Mouse (Mus musculus) liver, embryonic 15.5 days (tissue): ENCODE measurements around the gene Lect2. TPM values are rescaled to one million over a fixed set of nuclear protein-coding genes. Genes with fewer than 3 reads are reported as not detected.

Experiments used
- ATAC-seq: fragments of 200-750 bp; cut with Nextera tagmentation; 2 replicates; pipeline ENCODE4 v1.8.0; 2017; ENCODE audit warnings: moderate number of reproducible peaks, mild to moderate bottlenecking, moderate library complexity; ENCODE audit not compliant: insufficient read depth
- H3K27ac ChIP-seq: fragments of 300-500 bp; sonication (generic); replicated peaks from 2 replicates; pipeline ENCODE4 v1.5.1; 2015; ENCODE audit warnings: mild to moderate bottlenecking, inconsistent platforms
- H3K27me3 ChIP-seq: fragments of 300-500 bp; sonication (generic); 2 replicates; pipeline ENCODE4 v1.6.1; 2015; ENCODE audit warnings: mild to moderate bottlenecking, inconsistent platforms
- H3K36me3 ChIP-seq: fragments of 300-500 bp; sonication (generic); replicated peaks from 2 replicates; pipeline ENCODE4 v1.6.1; 2015; ENCODE audit warnings: moderate library complexity, mild to moderate bottlenecking, inconsistent platforms
- H3K4me1 ChIP-seq: fragments of 300-500 bp; sonication (generic); replicated peaks from 2 replicates; pipeline ENCODE4 v1.6.1; 2015; ENCODE audit warnings: inconsistent platforms
- H3K4me2 ChIP-seq: fragments of 300-500 bp; sonication (generic); 2 replicates; pipeline ENCODE4 v1.6.1; 2015; ENCODE audit warnings: moderate library complexity, mild to moderate bottlenecking, inconsistent platforms
- H3K4me3 ChIP-seq: fragments of 300-500 bp; sonication (generic); replicated peaks from 2 replicates; pipeline ENCODE4 v1.5.1; 2015; ENCODE audit warnings: mild to moderate bottlenecking, inconsistent platforms
- H3K9ac ChIP-seq: fragments of 300-500 bp; sonication (generic); 2 replicates; pipeline ENCODE4 v1.6.1; 2015; ENCODE audit warnings: moderate library complexity, mild to moderate bottlenecking, inconsistent platforms
- H3K9me3 ChIP-seq: fragments of 300-500 bp; sonication (generic); replicated peaks from 2 replicates; pipeline ENCODE4 v1.6.1; 2016; ENCODE audit warnings: inconsistent platforms
- WGBS: fragments of 180-500 bp; shearing (Covaris S2); methylation state at CpG from one replicate; pipeline ENCODE4 v1.1.7; 2015; ENCODE audit warnings: mixed read lengths; ENCODE audit not compliant: insufficient replicate concordance; 5-methylcytosine and 5-hydroxymethylcytosine counted together
- polyA plus RNA-seq: library from polyadenylated mRNA; unstranded; fragments of >200 nt; fragmentation: Nextera tagmentation; extraction: Ambion mirVana; gene quantifications from 2 replicates; pipeline ENCODE4 v1.2.1, GENCODE M21; 2015

Lect2 gene
- polyA plus RNA-seq, 1 experiment from 2014 or later, result 50.1 TPM

DNA sequence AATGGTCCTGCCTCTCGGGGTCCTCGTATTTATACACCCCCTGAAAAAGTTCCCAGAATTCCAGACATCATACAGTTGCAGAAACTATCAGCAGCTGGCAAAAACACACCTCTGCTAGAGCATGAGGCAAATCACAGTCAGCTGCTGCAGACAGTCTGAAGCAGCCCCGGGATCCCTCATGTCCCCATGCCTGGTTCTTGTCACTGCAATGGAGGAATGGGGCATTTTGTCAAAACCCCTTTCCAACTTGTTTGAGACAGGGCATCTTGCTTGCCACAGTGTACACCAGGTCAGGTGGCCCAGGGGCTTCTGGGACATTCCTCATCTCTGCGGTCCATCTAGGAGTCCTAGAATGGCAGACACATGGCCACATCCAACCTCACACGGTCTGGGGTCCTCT is 13.4 kb downstream of the Lect2 start:
- WGBS, result 58% methylated on average over 5 of the region's 5 CpGs
- no peaks in the 10 kb centered on the region for H3K36me3 ChIP-seq
- no peak for ATAC-seq

GRCm38 (mm10) chr13:56529685-56530084 is 18.6 kb downstream of the Lect2 start:
- H3K9me3 ChIP-seq, result no peaks in the 10 kb centered on the region
- no peak overlapping the region for H3K4me2 ChIP-seq
- no peaks in the 10 kb centered on the region for H3K4me1 ChIP-seq
- no peak for ATAC-seq
- no peaks in the 10 kb centered on the region for H3K36me3 ChIP-seq
- no peaks in the 10 kb centered on the region for H3K27me3 ChIP-seq
- no peak overlapping the region for H3K4me3 ChIP-seq
- WGBS, result 27% methylated on average over 8 of the region's 8 CpGs
- no peak overlapping the region for H3K27ac ChIP-seq
- no peak overlapping the region for H3K9ac ChIP-seq

More for the DNA sequence above, 13.4 kb downstream of the Lect2 start:
- Histone ChIP-seq H3K9ac (no peak overlapping the region), H3K4me3 (no peak overlapping the region), H3K27me3 (no peaks in the 10 kb centered on the region), H3K9me3 (no peaks in the 10 kb centered on the region), H3K4me2 (no peak overlapping the region), H3K4me1 (no peaks in the 10 kb centered on the region), H3K27ac (no peak overlapping the region)

GRCm38 (mm10) chr13:56529031-56529430 is 19.3 kb downstream of the Lect2 start:
- no peak overlapping the region for H3K4me2 ChIP-seq
- no peak overlapping the region for H3K4me3 ChIP-seq
- H3K27ac ChIP-seq, result no peak overlapping the region
- H3K36me3 ChIP-seq, result no peaks in the 10 kb centered on the region
- no peak overlapping the region for H3K9ac ChIP-seq
- H3K4me1 ChIP-seq, result no peaks in the 10 kb centered on the region
- no peak for ATAC-seq
- no peaks in the 10 kb centered on the region for H3K27me3 ChIP-seq
- 38% methylated on average over 4 of the region's 4 CpGs for WGBS
- no peaks in the 10 kb centered on the region for H3K9me3 ChIP-seq

DNA sequence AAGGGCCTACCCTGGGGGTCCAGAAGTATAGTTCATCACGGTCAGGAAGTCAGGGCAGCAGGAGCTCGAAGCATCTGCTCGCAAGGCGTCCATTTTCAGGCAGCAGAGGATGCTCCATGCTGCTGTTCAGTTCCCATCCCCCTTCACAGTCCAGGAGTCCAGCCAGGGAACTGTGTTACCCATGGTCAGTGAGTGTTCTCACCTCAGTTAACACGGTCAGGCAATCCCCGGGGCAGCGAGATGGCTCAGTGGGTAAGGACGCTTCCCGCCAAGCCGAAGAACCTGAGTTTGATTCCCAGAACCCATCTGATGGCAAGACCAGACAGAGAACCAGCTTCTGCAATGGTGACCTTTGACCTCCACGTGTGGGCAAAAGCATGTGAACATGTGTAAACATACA is 20.0 kb downstream of the Lect2 start:
- no peaks in the 10 kb centered on the region for H3K9me3 ChIP-seq
- no peak for ATAC-seq
- 74% methylated on average over 11 of the region's 11 CpGs for WGBS

DNA sequence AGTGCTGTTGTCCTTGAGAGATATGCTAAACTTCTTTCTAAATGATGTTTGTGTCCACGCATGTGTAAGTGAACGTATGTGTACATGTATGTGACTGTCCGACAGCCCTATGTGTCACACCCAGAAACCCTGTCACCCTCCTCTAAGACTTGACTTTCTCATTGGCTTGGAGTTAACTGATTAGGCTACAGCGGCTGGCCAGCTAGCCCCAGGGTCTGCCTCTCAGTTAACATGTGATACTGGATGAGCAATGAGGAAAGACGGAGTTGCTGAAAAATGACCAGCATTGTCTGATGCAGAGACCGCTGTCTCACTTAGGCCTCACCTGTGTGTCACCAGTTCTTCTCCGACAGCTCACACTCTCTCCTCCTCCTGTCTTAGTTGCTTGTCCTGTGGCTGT is 20.5 kb downstream of the Lect2 start:
- H3K9me3 ChIP-seq, result no peaks in the 10 kb centered on the region
- H3K9ac ChIP-seq, result no peak overlapping the region
- no peak for ATAC-seq
- H3K36me3 ChIP-seq, result no peaks in the 10 kb centered on the region
- H3K27me3 ChIP-seq, result no peaks in the 10 kb centered on the region
- no peak overlapping the region for H3K4me3 ChIP-seq
- WGBS, result 77% methylated on average over 7 of the region's 7 CpGs
- H3K27ac ChIP-seq, result no peak overlapping the region
- H3K4me1 ChIP-seq, result peaks cover under 1% of the 10 kb centered on the region; the same call in 1 of the 2 replicates
- H3K4me2 ChIP-seq, result no peak overlapping the region

More for the DNA sequence above, 20.0 kb downstream of the Lect2 start:
- Histone ChIP-seq H3K4me3 (no peak overlapping the region), H3K27me3 (no peaks in the 10 kb centered on the region), H3K36me3 (no peaks in the 10 kb centered on the region), H3K4me1 (no peaks in the 10 kb centered on the region), H3K9ac (no peak overlapping the region), H3K4me2 (no peak overlapping the region), H3K27ac (no peak overlapping the region)

DNA sequence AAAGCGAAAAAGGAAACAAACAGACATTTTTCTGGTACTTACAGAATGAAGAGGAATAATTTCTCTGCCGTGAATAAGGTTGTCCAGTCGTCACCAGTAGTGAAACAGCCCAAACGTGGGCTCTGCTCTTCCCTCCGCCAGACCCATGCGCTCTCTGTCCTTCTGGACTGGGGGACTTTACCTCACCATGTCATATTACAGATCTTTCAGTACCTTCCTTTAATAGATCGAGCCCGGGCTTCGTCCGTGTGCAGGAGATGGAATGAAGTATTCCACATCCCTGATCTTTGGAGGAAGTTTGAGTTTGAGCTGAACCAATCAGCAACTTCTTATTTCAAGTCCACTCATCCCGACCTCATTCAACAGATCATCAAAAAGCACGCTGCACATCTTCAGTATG is 21.4 kb downstream of the Lect2 start:
- ATAC-seq, result no peak
- 71% methylated on average over 12 of the region's 12 CpGs for WGBS

GRCm38 (mm10) chr13:56522821-56523167 is 25.5 kb downstream of the Lect2 start:
- peak overlapping the region; percentile 83 for H3K4me2 ChIP-seq
- ATAC-seq, result no peak
- no peaks in the 10 kb centered on the region for H3K9me3 ChIP-seq
- no peaks in the 10 kb centered on the region for H3K36me3 ChIP-seq
- no peaks in the 10 kb centered on the region for H3K27me3 ChIP-seq
- no peak overlapping the region for H3K27ac ChIP-seq
- peak overlapping the region; percentile 25; the same call in 1 of the 2 replicates for H3K9ac ChIP-seq
- 6% methylated on average over 8 of the region's 8 CpGs for WGBS
- H3K4me1 ChIP-seq, result peaks cover 10% of the 10 kb centered on the region
- peak overlapping the region; percentile 61 for H3K4me3 ChIP-seq

More for the DNA sequence above, 21.4 kb downstream of the Lect2 start:
- Histone ChIP-seq H3K4me3 (no peak overlapping the region), H3K27ac (no peak overlapping the region), H3K27me3 (no peaks in the 10 kb centered on the region), H3K36me3 (no peaks in the 10 kb centered on the region), H3K4me2 (no peak overlapping the region), H3K9ac (no peak overlapping the region), H3K9me3 (no peaks in the 10 kb centered on the region), H3K4me1 (peaks cover 10% of the 10 kb centered on the region)

- under 1% methylated on average over 56 of the region's 56 CpGs for WGBS
- Histone ChIP-seq H3K4me2 (peak within 1 kb of the TSS; percentile 83), H3K27me3 (no peaks in the 10 kb centered on the region), H3K9me3 (no peaks in the 10 kb centered on the region), H3K4me3 (peak within 1 kb of the TSS; percentile 61), H3K9ac (peak within 1 kb of the TSS; percentile 25; the same call in 1 of the 2 replicates), H3K27ac (no peak within 1 kb of the TSS), H3K36me3 (no peaks in the 10 kb centered on the region), H3K4me1 (peaks cover 10% of the 10 kb centered on the region)
- peak; percentile 97 for ATAC-seq
Observed at GRCm38 (mm10) chr13:56522081-56522820, 26.1 kb downstream of the Lect2 start, which contains the start of gene Fbxl21. Fbxl21 (plus strand) TSS chr13:56522472.

- 39% methylated on average over 7 of the region's 7 CpGs for WGBS
- H3K36me3 ChIP-seq, result no peaks in the 10 kb centered on the region
- ATAC-seq, result no peak
- H3K27ac ChIP-seq, result no peak overlapping the region
- H3K27me3 ChIP-seq, result no peaks in the 10 kb centered on the region
- no peak overlapping the region for H3K9ac ChIP-seq
- no peaks in the 10 kb centered on the region for H3K9me3 ChIP-seq
- H3K4me3 ChIP-seq, result no peak overlapping the region
- H3K4me2 ChIP-seq, result no peak overlapping the region
- H3K4me1 ChIP-seq, result no peaks in the 10 kb centered on the region
Observed at GRCm38 (mm10) chr13:56516816-56517215, 31.5 kb downstream of the Lect2 start.

GRCm38 (mm10) chr13:56516311-56516710 is 32.0 kb downstream of the Lect2 start:
- ATAC-seq, result no peak
- no peak overlapping the region for H3K27ac ChIP-seq
- H3K9ac ChIP-seq, result no peak overlapping the region
- H3K9me3 ChIP-seq, result no peaks in the 10 kb centered on the region
- H3K4me1 ChIP-seq, result no peaks in the 10 kb centered on the region
- H3K4me3 ChIP-seq, result no peak overlapping the region
- no peaks in the 10 kb centered on the region for H3K36me3 ChIP-seq
- WGBS, result 55% methylated on average over 4 of the region's 4 CpGs
- no peak overlapping the region for H3K4me2 ChIP-seq
- H3K27me3 ChIP-seq, result no peaks in the 10 kb centered on the region

GRCm38 (mm10) chr13:56513595-56513994 is 34.7 kb downstream of the Lect2 start:
- no peak overlapping the region for H3K27ac ChIP-seq
- no peaks in the 10 kb centered on the region for H3K27me3 ChIP-seq
- no peaks in the 10 kb centered on the region for H3K9me3 ChIP-seq
- H3K4me1 ChIP-seq, result no peaks in the 10 kb centered on the region
- H3K4me2 ChIP-seq, result no peak overlapping the region
- no peaks in the 10 kb centered on the region for H3K36me3 ChIP-seq
- no peak overlapping the region for H3K9ac ChIP-seq
- no peak for ATAC-seq
- H3K4me3 ChIP-seq, result no peak overlapping the region

DNA sequence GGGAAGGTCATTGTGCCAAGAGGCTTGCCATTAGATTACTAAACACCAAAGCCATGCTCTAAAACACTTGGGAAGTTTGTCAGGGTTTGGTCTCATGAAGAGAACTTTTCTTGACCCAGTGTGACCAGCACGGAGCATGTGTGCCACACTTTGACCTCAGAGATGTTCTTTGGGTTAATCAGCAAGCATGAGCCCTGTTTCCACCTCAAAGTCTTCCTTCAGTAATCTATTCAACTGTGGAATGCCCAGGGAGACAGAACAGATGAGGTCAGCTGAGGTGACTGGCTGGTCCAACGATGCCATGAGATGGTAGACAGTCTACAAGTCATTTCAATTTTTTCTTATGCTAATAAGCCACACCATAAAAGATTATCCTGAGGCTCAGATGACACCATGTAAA is 38.5 kb downstream of the Lect2 start:
- WGBS, result 63% methylated on average over 2 of the region's 2 CpGs
- no peaks in the 10 kb centered on the region for H3K4me1 ChIP-seq
- H3K9ac ChIP-seq, result no peak overlapping the region
- H3K9me3 ChIP-seq, result no peaks in the 10 kb centered on the region
- no peaks in the 10 kb centered on the region for H3K36me3 ChIP-seq
- no peak for ATAC-seq
- H3K4me3 ChIP-seq, result no peak overlapping the region
- no peak overlapping the region for H3K4me2 ChIP-seq
- no peak overlapping the region for H3K27ac ChIP-seq
- no peaks in the 10 kb centered on the region for H3K27me3 ChIP-seq
